Mouse (Mus musculus) monocyte, adult 5-6 weeks (primary cell): Measurements from ENCODE around the gene Col6a5. TPM values are rescaled to one million over a fixed set of nuclear protein-coding genes. Genes with fewer than 3 reads are reported as not detected.

Experiments used
- ATAC-seq: fragments of 153-309, 156-312 bp; replicated peaks from 2 replicates; pipeline ENCODE4 v1.8.0; 2017; ENCODE audit warnings: mild to moderate bottlenecking; ENCODE audit not compliant: low TSS enrichment, insufficient number of reproducible peaks, severe bottlenecking, poor library complexity, low FRiP score
- total RNA-seq: library from RNA; stranded (forward); fragments of 200-1000, 200-491, 200-594 nt; gene quantifications from 3 replicates; pipeline ENCODE4 v1.2.3, GENCODE M21; 2017

The Col6a5 gene
- total RNA-seq, 1 experiment from 2014 or later: not detected

DNA sequence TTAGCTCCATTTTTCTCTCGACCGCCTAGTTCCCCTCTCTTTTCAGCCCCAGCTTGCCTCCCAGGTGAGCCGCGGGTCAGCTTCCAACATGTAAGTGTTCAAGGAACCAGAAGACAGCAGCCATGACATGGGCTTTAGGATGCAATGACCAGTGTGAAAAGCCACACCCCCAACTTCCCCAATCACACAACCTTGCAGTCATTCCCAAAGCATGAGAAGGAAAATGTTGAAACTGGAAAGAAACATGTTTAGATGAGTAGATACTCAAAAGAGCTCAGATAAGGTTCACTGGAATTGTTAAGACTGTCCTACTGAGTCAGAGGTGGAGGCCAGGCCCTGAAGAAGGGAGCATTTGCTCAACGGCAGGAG, 121.3 kb downstream of the Col6a5 start:
- no peak for ATAC-seq

- no peak for ATAC-seq
Observed at GRCm38 (mm10) chr9:105838396-105839146, 121.9 kb downstream of the Col6a5 start.

DNA sequence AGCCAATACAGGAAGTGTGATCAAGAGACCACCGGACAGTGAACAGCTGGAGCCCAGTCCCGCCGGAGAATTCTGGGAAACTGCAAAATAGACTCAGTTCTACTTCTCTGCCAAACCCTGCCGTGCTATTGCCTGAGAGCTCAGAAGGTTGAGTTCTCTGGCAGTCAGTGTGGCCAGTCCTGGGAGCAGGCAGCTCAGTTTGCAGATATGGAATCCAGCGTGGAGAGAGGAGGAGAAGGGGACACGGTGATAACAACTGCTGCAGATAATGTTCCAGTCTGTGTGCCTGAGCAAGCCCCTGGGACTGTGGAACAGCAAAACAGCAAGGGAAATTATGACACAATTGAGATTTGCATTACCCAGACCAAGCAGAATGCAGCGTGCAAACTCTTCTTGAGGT, 124.9 kb downstream of the Col6a5 start:
- no peak for ATAC-seq

DNA sequence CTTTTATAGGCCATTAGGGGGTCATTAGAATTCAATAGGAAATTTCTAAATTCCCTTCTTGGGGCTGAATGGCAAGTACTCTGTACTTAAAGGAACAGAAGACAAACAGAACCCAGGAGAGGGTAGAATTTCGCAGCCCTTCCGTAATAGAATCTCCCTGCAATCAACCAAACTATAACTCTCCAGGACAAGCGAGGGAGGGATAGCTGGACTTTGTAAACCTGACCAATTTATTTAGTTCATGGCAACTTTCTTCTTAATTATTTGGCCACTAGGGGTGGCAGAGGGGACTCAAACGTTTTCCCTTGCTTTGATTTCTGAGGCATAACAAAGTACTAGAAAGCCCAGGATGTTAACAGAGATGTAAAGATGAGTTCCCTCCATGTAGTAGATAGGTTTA, 125.6 kb downstream of the Col6a5 start:
- no peak for ATAC-seq

DNA sequence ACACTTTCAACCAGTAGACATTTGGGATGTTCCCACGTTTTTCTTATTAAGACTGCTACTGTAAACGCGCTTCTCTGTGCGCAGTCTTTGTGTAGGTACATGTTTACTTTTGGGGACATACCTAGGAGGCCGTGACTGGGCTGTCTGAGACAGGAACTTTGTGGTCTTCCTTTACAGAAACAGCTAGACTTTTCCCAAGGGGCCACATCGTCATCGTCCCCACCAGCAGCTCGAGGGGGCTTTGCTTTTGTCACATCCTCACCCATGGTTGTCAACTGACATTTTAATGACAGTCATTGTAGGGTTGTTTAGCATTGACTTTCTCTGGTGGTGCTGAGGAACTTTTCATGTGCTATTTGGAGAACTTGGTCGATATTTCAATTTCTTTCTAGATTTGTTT, 129.2 kb downstream of the Col6a5 start:
- ATAC-seq: no peak

- ATAC-seq: no peak
Observed at GRCm38 (mm10) chr9:105827791-105828385, 132.6 kb downstream of the Col6a5 start, which contains the start of gene Col6a6. Gene Col6a6 (minus strand): TSS chr9:105828160.

- no peak for ATAC-seq
Observed at GRCm38 (mm10) chr9:105827076-105827647, 133.3 kb downstream of the Col6a5 start.

- no peak for ATAC-seq
Observed at GRCm38 (mm10) chr9:105820711-105821110, 139.7 kb downstream of the Col6a5 start.

DNA sequence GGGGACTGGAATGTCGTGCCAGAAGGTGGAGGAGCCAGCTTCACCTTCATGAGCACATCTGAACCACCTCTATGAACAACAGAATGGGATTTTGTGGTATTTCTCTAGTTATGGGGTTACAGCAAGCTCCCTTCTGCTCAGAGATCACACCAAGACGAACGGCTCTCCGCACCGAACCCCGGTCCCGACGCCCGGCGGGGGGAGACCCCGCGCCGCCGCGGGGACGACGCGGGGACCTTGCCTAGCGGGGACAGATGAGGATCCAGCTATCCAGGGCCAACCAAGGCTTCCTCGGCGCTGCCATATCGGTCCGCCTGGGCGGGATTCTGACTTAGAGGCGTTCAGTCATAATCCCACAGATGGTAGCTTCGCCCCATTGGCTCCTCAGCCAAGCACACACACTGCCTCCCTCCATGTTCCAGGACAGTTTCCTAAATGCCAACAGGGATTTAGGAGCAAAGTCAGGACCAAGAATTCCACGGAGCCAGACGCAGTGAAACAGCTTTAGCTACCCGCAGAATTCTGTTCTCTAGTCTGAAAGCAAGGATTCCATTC, 141.2 kb downstream of the Col6a5 start:
- ATAC-seq: no peak

DNA sequence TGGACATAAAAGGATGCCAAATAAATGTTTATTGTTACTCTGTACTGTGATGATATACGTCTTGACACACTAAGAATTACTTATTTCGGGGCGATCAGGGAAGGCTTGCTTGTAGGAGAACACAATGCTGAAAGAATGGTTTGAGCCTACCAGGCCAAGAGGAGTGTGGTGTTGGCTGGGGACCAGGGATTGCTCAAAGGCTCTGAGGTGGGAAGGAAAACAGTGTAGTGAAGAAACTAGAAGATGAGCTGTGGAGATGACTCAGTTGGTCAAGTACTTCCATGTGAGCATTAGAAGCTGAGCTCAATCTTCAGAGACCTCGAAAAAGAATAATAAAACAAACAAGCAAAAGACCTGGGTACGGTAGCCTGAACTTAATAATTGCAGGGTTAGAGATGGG, 146.0 kb downstream of the Col6a5 start:
- no peak for ATAC-seq

- ATAC-seq: no peak
Observed at GRCm38 (mm10) chr9:105811458-105811857, 149.0 kb downstream of the Col6a5 start.

- ATAC-seq: no peak
Observed at GRCm38 (mm10) chr9:105808920-105809505, 151.4 kb downstream of the Col6a5 start.

Other genes with a start within 250 kb of the Col6a5 start
- not detected in 3 replicates for gene Col6a6, start 132.5 kb downstream of the Col6a5 start, total RNA-seq
- gene Col6a4, start 136.1 kb upstream of the Col6a5 start, total RNA-seq: not detected in 3 replicates
- 0.29 to 3.0 TPM (median 0.97 TPM) in 3 replicates for gene Glyctk, start 197.5 kb upstream of the Col6a5 start, total RNA-seq
- 75.8 to 89.5 TPM (median 88.3 TPM) in 3 replicates for gene Wdr82, start 210.3 kb upstream of the Col6a5 start, total RNA-seq
- 30.2 to 33.6 TPM (median 31.1 TPM) in 3 replicates for gene Ppm1m, start 239.1 kb upstream of the Col6a5 start, total RNA-seq
- 50.2 to 87.3 TPM (median 73.1 TPM) in 3 replicates for gene Twf2, start 242.5 kb upstream of the Col6a5 start, total RNA-seq